Mouse (Mus musculus) midbrain, postnatal 0 days (tissue): ENCODE results near the gene Dnttip2. TPM values are rescaled to one million over a fixed set of nuclear protein-coding genes. Genes with fewer than 3 reads are reported as not detected.

Experiments used
- ATAC-seq: fragments of 200-750 bp; cut with Nextera tagmentation; 2 replicates; pipeline ENCODE4 v1.8.0; 2017; ENCODE audit warnings: moderate number of reproducible peaks, mild to moderate bottlenecking, moderate TSS enrichment, moderate library complexity; ENCODE audit not compliant: low FRiP score
- DNase-seq: peaks from one replicate; pipeline ENCODE4 v3.0.0-alpha.2; 2015; ENCODE audit warnings: low spot score
- H3K27ac ChIP-seq: fragments of 300-500 bp; sonication (generic); 2 replicates; pipeline ENCODE4 v1.5.1; 2014; ENCODE audit warnings: low read depth, mild to moderate bottlenecking, low read length, mixed read lengths
- H3K27me3 ChIP-seq: fragments of 300-500 bp; sonication (generic); 2 replicates; pipeline ENCODE4 v1.6.1; 2014; ENCODE audit warnings: low read length, control low read depth, mixed read lengths; ENCODE audit not compliant: insufficient read depth
- H3K36me3 ChIP-seq: fragments of 300-500 bp; sonication (generic); 2 replicates; pipeline ENCODE4 v1.6.1; 2014; ENCODE audit warnings: low read length, control low read depth, mixed read lengths; ENCODE audit not compliant: insufficient read depth
- H3K4me1 ChIP-seq: fragments of 300-500 bp; sonication (generic); 2 replicates; pipeline ENCODE4 v1.6.1; 2014; ENCODE audit warnings: mild to moderate bottlenecking, control low read depth, antibody characterized with exemption, low read length, mixed read lengths; ENCODE audit not compliant: insufficient read depth
- H3K4me2 ChIP-seq: fragments of 300-500 bp; sonication (generic); 2 replicates; pipeline ENCODE4 v1.6.1; 2014; ENCODE audit warnings: low read depth, mild to moderate bottlenecking, low read length, mixed read lengths; ENCODE audit not compliant: poor library complexity, severe bottlenecking
- H3K4me3 ChIP-seq: fragments of 300-500 bp; sonication (generic); 2 replicates; pipeline ENCODE4 v1.5.1; 2014; ENCODE audit warnings: low read depth, mild to moderate bottlenecking, low read length, moderate library complexity
- H3K9ac ChIP-seq: fragments of 300-500 bp; sonication (generic); replicated peaks from 2 replicates; pipeline ENCODE4 v1.6.1; 2014; ENCODE audit warnings: mild to moderate bottlenecking, low read length, moderate library complexity, mixed read lengths; ENCODE audit not compliant: poor library complexity, severe bottlenecking
- H3K9me3 ChIP-seq: fragments of 300-500 bp; sonication (generic); 2 replicates; pipeline ENCODE4 v1.6.1; 2016; ENCODE audit warnings: low read length, control low read depth
- CTCF ChIP-seq: IDR thresholded peaks from 2 replicates; pipeline ENCODE4 v1.5.1; 2016; ENCODE audit warnings: antibody characterized with exemption, mild to moderate bottlenecking
- WGBS: fragments of 180-500 bp; shearing (Covaris S2); extraction: QIAGEN DNeasy Blood & Tissue Kit; methylation state at CpG from one replicate; pipeline ENCODE4 v1.1.7; 2014; 5-methylcytosine and 5-hydroxymethylcytosine counted together
- microRNA counts: library from miRNA; unstranded; fragments of <30 nt; microRNA quantifications from one replicate; lab custom pipeline; 2015
- microRNA-seq: library from miRNA; unstranded; fragments of <30 nt; microRNA quantifications from one replicate; pipeline ENCODE4, GENCODE M21; 2016; ENCODE audit warnings: borderline number of aligned reads
- polyA plus RNA-seq: library from polyadenylated mRNA; unstranded; fragments of >200 nt; fragmentation: Nextera tagmentation; extraction: Ambion mirVana; gene quantifications from 2 replicates; pipeline ENCODE4 v1.2.1, GENCODE M21; 2015
- total RNA-seq: library from RNA; depleted of rRNA; stranded (reverse); fragments of >200 nt; gene quantifications from 2 replicates; pipeline ENCODE4 v1.2.3, GENCODE M21; 2014; rRNA removed

Dnttip2 gene
- total and polyA plus RNA-seq, 2 experiments from 2014 or later, result 10.8 to 50.1 TPM

GRCm38 (mm10) chr3:122324528-122324927 lies 50.3 kb downstream of the Dnttip2 start:
- H3K27me3 ChIP-seq, result no peaks in the 10 kb centered on the region
- no peak overlapping the region for H3K4me2 ChIP-seq
- no peak overlapping the region for H3K4me3 ChIP-seq
- DNase-seq, result no peak
- no peak overlapping the region for H3K9ac ChIP-seq
- H3K27ac ChIP-seq, result no peak overlapping the region
- ATAC-seq, result no peak
- 89% methylated on average over 3 of the region's 3 CpGs for WGBS
- no peaks in the 10 kb centered on the region for H3K36me3 ChIP-seq
- H3K9me3 ChIP-seq, result no peaks in the 10 kb centered on the region
- no peak for TF ChIP-seq CTCF
- no peaks in the 10 kb centered on the region for H3K4me1 ChIP-seq

GRCm38 (mm10) chr3:122330484-122330883 lies 56.3 kb downstream of the Dnttip2 start:
- no peak for TF ChIP-seq CTCF
- Histone ChIP-seq H3K27me3 (no peaks in the 10 kb centered on the region), H3K9ac (no peak overlapping the region), H3K27ac (no peak overlapping the region), H3K4me2 (no peak overlapping the region), H3K36me3 (no peaks in the 10 kb centered on the region), H3K4me3 (no peak overlapping the region), H3K4me1 (no peaks in the 10 kb centered on the region), H3K9me3 (no peaks in the 10 kb centered on the region)
- ATAC-seq (no peak), DNase-seq (no peak)
- 83% methylated on average over 12 of the region's 12 CpGs for WGBS

DNA sequence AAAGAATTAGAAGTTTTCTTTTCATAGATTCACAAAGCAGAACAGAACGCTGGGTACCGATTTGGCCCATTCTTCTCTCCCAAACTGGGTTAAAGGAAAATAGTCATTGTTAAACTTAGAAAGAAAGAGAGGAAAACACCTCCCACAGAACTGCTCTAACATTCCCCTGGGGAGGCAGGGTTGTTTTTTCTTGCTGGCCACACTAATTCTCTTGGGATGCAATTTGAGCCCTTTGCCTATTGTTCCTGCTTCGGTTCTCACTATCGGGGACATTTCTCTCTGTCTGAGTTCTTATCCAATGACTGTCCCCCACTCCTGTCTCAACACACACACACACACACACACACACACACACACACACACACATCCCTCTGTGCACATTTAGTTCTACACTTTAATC lies 59.3 kb downstream of the Dnttip2 start:
- no peak overlapping the region for H3K4me2 ChIP-seq
- H3K9me3 ChIP-seq, result no peaks in the 10 kb centered on the region
- no peak overlapping the region for H3K27ac ChIP-seq
- no peak for TF ChIP-seq CTCF
- H3K9ac ChIP-seq, result no peak overlapping the region
- no peak for ATAC-seq
- H3K27me3 ChIP-seq, result no peaks in the 10 kb centered on the region
- WGBS, result 26% methylated on average over 4 of the region's 4 CpGs
- H3K4me1 ChIP-seq, result no peaks in the 10 kb centered on the region
- H3K4me3 ChIP-seq, result no peak overlapping the region
- DNase-seq, result no peak
- H3K36me3 ChIP-seq, result no peaks in the 10 kb centered on the region

GRCm38 (mm10) chr3:122333902-122334301 lies 59.7 kb downstream of the Dnttip2 start:
- H3K27me3 ChIP-seq, result no peaks in the 10 kb centered on the region
- H3K4me1 ChIP-seq, result no peaks in the 10 kb centered on the region
- H3K9ac ChIP-seq, result no peak overlapping the region
- no peaks in the 10 kb centered on the region for H3K36me3 ChIP-seq
- no peaks in the 10 kb centered on the region for H3K9me3 ChIP-seq
- WGBS, result 56% methylated on average over 7 of the region's 7 CpGs
- no peak overlapping the region for H3K4me2 ChIP-seq
- no peak overlapping the region for H3K27ac ChIP-seq
- ATAC-seq (no peak), DNase-seq (no peak)
- no peak for TF ChIP-seq CTCF
- H3K4me3 ChIP-seq, result no peak overlapping the region

GRCm38 (mm10) chr3:122334375-122334774 lies 60.2 kb downstream of the Dnttip2 start:
- 85% methylated on average over 7 of the region's 7 CpGs for WGBS
- no peak overlapping the region for H3K27ac ChIP-seq
- DNase-seq, result no peak
- no peaks in the 10 kb centered on the region for H3K27me3 ChIP-seq
- H3K36me3 ChIP-seq, result no peaks in the 10 kb centered on the region
- H3K9ac ChIP-seq, result no peak overlapping the region
- ATAC-seq, result no peak
- H3K4me1 ChIP-seq, result no peaks in the 10 kb centered on the region
- no peak for TF ChIP-seq CTCF
- no peaks in the 10 kb centered on the region for H3K9me3 ChIP-seq
- no peak overlapping the region for H3K4me2 ChIP-seq
- no peak overlapping the region for H3K4me3 ChIP-seq

MicroRNAs encoded within 50 kb of the gene (microRNA counts, 519-probe panel; counts per million panel counts)
- 528 counts per million, percentile 58 among the panel's probes with 10 or more counts for microRNA mmu-miR-760 (lab: Ali Mortazavi, UCI)

Small RNA genes within 50 kb of the gene (microRNA-seq; reads per million reads assigned to microRNA genes)
- gene Gm22903 (not detected), gene Mir760 (618 reads per million, percentile 69 among the genes with 10 or more reads in this experiment)

Other genes starting within 250 kb of the Dnttip2 start
- gene Abca4, start 229.9 kb upstream of the Dnttip2 start, total RNA-seq, result 2.9 and 7.7 TPM in 2 replicates
- 0.94 TPM in 2 replicates for gene Abca4, start 229.9 kb upstream of the Dnttip2 start, polyA plus RNA-seq
- 21.6 and 27.7 TPM in 2 replicates for gene Gclm, start 28.8 kb upstream of the Dnttip2 start, total RNA-seq
- 44.3 and 51.2 TPM in 2 replicates for gene Gclm, start 28.8 kb upstream of the Dnttip2 start, polyA plus RNA-seq
- 11.4 and 27.2 TPM in 2 replicates for gene Bcar3, start 19.7 kb downstream of the Dnttip2 start, total RNA-seq
- 5.5 and 6.0 TPM in 2 replicates for gene Bcar3, start 19.7 kb downstream of the Dnttip2 start, polyA plus RNA-seq